Mouse (Mus musculus): ENCODE measurements around the gene Eif5a.

- TF ChIP-seq POLR2A (IDR thresholded peaks at IDR 0.05; ENCODE audit: borderline replicate concordance, control insufficient read depth, low read depth, low read length) (no peak), CTCF (IDR thresholded peaks at IDR 0.05; ENCODE audit: control insufficient read depth, insufficient read depth, low read length) (no peak)
Observed at GRCm38 (mm10) chr11:69912716-69913530, 8.8 kb downstream of the Eif5a start.
